Mouse (Mus musculus) 3134 (cell line): ENCODE measurements around the gene Tssk1.

Experiments
- DNase-seq: peaks from one replicate; pipeline ENCODE4 v3.0.0-alpha.2; 2011; ENCODE audit warnings: low spot score; ENCODE audit not compliant: insufficient read length; ENCODE audit errors: extremely low read depth

The Tssk1 gene

GRCm38 (mm10) chr16:17892606-17893005, 1.4 kb upstream of the Tssk1 start:
- DNase-seq: no peak

- no peak for DNase-seq
Measured at GRCm38 (mm10) chr16:17896091-17896490, 2.1 kb downstream of the Tssk1 start.

- DNase-seq: no peak
Measured at GRCm38 (mm10) chr16:17898462-17898861, 4.4 kb downstream of the Tssk1 start, which contains the start of the genes Dgcr2 and Tssk2. Gene Dgcr2 (minus strand): TSS chr16:17898562. Gene Tssk2 (plus strand): TSS chr16:17898637.

GRCm38 (mm10) chr16:17911052-17911595, 17.1 kb downstream of the Tssk1 start, which contains the start of gene Ess2:
Gene Ess2 (minus strand): TSS chr16:17911348.
- DNase-seq: peak; percentile 88

- DNase-seq: no peak
Measured at GRCm38 (mm10) chr16:17914307-17915249, 20.6 kb downstream of the Tssk1 start, which contains the start of gene Gsc2. Gene Gsc2 (minus strand): TSS chr16:17915059.

- no peak for DNase-seq
Measured at GRCm38 (mm10) chr16:17920586-17920985, 26.6 kb downstream of the Tssk1 start.

- peak; percentile 98 for DNase-seq
Measured at GRCm38 (mm10) chr16:17921325-17922162, 27.5 kb downstream of the Tssk1 start.

GRCm38 (mm10) chr16:17922163-17922538, 28.1 kb downstream of the Tssk1 start:
- no peak for DNase-seq

- no peak for DNase-seq
Measured at GRCm38 (mm10) chr16:17927351-17928082, 33.5 kb downstream of the Tssk1 start.

- DNase-seq: peak; percentile 93
Measured at GRCm38 (mm10) chr16:17928087-17928580, 34.1 kb downstream of the Tssk1 start, which contains the start of gene Slc25a1. Gene Slc25a1 (minus strand): TSS chr16:17928219.

- DNase-seq: no peak
Measured at GRCm38 (mm10) chr16:17928627-17929104, 34.6 kb downstream of the Tssk1 start.

- no peak for DNase-seq
Measured at GRCm38 (mm10) chr16:17929211-17929610, 35.2 kb downstream of the Tssk1 start.

- no peak for DNase-seq
Measured at GRCm38 (mm10) chr16:17929631-17930030, 35.6 kb downstream of the Tssk1 start.

GRCm38 (mm10) chr16:17931906-17932460, 38.0 kb downstream of the Tssk1 start:
- no peak for DNase-seq

GRCm38 (mm10) chr16:17933594-17934444, 39.8 kb downstream of the Tssk1 start:
- no peak for DNase-seq

GRCm38 (mm10) chr16:17934445-17934910, 40.5 kb downstream of the Tssk1 start:
- DNase-seq: no peak

GRCm38 (mm10) chr16:17936776-17937175, 42.8 kb downstream of the Tssk1 start:
- no peak for DNase-seq

GRCm38 (mm10) chr16:17938187-17938586, 44.2 kb downstream of the Tssk1 start:
- DNase-seq: no peak
